Mouse (Mus musculus) right cerebral cortex, postnatal 4 days (tissue): Measurements from ENCODE around the gene Mrgprh.

Experiments used
- DNase-seq: peaks from one replicate; pipeline ENCODE4 v3.0.0-alpha.2; 2022

Mrgprh gene

GRCm38 (mm10) chr17:12921073-12921472, 45.2 kb downstream of the Mrgprh start:
- DNase-seq = no peak

DNA sequence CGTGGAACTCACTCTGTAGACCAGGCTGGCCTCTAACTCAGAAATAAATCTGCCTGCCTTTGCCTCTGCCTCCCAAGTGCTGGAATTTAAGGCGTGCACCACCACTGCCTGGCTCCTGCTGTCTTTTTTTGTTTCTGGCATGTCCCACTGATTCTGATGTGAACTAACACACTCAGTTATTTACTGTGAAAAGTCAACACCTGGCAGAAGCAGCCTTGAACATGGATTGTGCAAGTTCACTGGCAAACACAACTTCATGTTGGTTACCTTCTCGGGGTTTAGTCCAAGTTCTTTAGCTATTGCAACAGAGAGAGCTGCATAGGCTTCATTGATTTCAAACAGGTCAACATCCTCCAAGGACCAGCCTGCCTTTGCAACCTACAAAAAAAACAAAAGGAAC, 49.2 kb downstream of the Mrgprh start:
- DNase-seq = no peak

GRCm38 (mm10) chr17:12925703-12926180, 49.9 kb downstream of the Mrgprh start:
- no peak for DNase-seq
